Mouse (Mus musculus): ENCODE data around the gene Ubtd1.

The Ubtd1 gene

DNA sequence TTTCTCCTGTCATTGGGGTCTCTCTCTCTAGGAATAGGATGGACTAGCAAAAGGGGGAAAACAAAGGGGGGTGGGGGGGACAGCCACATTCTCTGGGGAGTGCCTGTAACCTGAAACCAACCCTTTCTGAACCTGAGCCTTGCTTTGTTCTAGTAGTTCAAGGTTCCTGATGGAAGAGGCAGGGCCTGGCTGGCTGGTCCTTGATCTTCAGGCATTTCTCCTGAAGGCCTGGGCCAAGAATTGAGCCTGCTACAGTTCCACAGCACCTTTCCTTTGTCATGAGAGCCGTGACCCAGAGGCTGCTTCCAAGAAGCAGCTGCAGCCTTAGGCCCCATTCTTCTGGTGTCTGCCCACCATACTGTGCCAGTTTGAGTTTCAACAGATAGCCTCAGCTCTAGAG is 13.9 kb downstream of the Ubtd1 start:
- no peak for DNase-seq

- no peak for DNase-seq
Measured at GRCm38 (mm10) chr19:41997090-41997489, 15.5 kb downstream of the Ubtd1 start.

GRCm38 (mm10) chr19:41998770-41999548 is 17.4 kb downstream of the Ubtd1 start:
- no peak for DNase-seq

DNA sequence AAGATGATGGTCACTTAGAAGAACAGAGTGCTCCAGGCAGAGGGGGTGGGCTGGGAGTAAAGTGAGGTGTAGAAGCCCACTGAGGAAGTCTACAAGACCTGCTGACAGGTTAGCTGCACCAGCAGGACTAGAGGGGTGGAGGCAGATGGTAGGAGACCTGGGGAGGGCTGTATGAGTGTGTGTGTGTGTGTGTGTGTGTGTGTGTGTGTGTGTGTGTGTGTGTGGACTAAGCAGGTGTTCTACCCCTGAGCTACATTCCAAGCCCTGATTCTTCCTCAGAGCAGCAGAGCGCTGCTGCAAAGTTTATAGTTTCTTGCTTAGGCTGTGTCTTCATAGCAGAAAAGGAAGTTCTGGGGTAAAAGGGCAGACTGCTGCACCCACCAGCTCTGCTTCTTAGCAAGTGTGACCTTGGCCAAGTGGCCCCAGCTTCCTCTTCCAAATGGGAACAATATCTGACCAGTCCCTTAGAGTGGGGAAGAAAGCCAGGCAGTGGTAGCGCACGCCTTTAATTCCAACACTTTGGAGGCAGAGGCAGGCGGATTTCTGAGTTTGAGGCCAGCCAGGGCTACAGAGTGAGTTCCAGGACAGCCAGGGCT is 18.2 kb downstream of the Ubtd1 start:
- DNase-seq = no peak

GRCm38 (mm10) chr19:42000446-42000958 is 18.9 kb downstream of the Ubtd1 start:
- DNase-seq = no peak

DNA sequence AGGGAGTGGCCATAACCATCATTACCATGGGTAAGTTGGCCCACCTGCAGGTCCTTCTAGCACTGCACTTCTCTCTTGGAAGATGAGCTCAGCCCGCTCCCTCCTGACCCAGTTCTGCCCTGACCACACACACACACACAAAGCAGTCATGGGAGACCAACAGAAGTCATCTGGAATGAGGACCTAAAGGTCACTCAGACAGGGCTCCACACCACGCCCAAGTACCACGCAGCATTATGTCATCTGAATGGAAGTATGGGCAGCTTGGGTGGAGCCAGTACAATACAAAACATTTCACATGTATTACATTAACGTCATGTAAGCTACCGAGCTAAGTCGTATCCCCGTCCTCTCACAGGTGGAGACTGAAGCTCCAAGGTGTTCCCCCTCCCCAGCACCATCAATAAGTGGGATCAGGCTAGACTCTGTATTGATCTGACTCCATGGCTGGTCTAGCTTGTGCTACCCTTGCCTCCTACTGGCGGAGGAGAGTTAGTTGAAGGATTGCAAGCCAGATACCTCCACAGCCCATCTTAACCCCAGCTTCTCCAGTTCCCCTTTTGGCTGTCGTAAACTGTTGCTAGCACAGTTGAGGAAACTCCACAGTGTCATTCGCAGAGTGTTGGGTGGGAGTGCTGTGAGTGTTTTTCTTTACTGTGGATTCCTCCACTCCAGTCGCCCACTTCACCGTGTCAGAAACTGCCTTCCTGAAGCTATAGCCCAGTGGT is 19.9 kb downstream of the Ubtd1 start:
- DNase-seq = no peak

- no peak for DNase-seq
Measured at GRCm38 (mm10) chr19:42004258-42004657, 22.7 kb downstream of the Ubtd1 start.

DNA sequence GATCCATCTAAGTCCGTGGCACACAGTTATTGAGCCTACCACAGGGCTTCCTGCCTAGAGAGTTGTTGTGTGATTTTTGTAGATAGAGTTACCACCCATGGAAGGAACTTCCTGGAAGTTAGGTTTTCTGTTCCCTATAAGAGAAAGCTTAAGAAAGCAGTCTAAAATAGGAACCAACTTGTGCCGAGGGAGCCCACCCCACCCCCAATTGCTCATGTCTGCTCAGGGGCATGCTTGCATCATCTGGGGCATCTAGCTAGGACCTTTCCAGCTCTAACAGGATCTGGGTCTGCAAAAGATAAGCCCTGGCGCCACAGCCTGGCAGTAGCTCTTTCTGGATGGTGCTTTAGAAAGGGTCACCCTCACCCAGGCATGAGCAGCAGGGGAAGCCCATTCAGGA is 24.1 kb downstream of the Ubtd1 start:
- DNase-seq = no peak

GRCm38 (mm10) chr19:42006568-42006967 is 25.0 kb downstream of the Ubtd1 start:
- no peak for DNase-seq

DNA sequence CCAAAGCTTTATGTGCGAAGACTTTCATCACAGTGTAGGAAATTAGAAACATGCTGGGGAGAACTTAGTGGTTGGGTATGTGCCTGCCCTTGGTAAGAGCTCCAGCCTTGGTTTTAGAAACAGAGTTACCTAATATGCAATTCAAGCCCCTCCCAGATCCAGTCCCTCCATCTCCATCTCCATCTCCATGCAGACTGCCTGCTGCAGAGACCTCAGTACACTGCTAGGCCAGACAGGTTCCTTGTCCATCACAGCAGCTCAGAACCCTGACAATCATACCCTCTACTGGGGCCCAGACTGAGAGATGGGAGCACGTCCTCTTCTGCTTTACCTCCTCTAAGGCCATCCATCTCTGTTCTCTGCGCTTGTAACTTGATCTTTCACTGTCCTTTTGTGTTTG is 27.0 kb downstream of the Ubtd1 start:
- DNase-seq = no peak

DNA sequence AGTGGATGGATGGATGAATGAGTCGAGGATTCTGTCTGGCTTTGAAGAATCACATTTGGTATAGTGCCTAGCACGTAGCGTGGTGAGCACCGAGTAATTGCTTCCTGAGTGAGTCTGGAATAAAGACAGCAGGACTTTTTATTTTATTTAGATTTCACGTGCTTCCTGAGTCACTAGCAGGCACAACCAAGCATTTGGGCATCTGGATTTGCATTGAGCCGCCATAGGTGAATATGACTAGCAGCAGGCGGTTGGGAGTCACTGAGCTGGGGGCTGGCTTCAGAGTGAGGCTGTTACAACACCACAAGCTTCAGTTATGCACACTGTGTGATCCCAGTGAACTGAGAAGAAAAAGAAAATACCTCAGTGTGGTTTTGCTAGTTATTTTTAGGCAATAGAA is 27.5 kb downstream of the Ubtd1 start:
- DNase-seq = peak; percentile 22

GRCm38 (mm10) chr19:42010436-42010835 is 28.9 kb downstream of the Ubtd1 start:
- DNase-seq = no peak

DNA sequence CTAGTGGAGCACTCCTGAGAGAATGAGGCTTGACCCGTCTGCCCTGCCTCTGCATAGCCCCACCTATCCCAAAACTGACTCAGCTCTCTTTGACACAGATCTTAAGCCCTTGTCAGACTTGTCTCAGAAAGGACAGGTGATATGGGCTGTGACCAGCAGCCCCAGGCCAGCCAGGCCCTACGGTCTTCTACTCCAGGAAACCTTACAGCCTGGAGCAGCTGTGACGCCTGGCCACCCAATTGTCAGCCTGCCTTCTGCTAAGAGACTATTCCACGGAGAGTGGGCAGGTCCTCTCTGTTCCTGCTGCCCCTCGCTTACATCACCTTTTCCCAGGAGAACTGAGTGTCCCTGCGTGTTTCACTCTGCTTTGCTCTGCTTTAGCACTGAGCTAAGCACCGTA is 29.6 kb downstream of the Ubtd1 start:
- no peak for DNase-seq

GRCm38 (mm10) chr19:42014231-42014825 is 32.8 kb downstream of the Ubtd1 start:
- DNase-seq = no peak

DNA sequence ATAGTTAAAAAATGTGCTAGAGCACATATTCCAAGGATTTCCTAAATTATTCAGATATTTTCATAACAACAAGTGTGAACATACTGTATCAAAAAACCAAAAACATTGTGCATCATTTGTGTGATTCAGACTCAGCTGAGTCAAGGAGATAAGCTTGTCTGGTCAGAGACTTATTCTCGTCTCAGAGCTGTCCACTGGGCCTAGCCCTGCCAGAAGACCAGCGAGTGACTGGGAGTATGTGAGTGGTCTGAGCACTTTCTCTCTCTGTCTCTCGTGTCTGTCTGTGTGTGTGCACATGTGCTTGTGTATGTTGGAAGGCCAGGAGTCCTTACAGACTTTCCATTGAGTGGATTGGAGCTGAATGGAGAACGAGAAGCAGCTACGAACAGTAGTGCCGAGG is 33.4 kb downstream of the Ubtd1 start:
- no peak for DNase-seq

GRCm38 (mm10) chr19:42016251-42016650 is 34.7 kb downstream of the Ubtd1 start:
- DNase-seq = no peak

DNA sequence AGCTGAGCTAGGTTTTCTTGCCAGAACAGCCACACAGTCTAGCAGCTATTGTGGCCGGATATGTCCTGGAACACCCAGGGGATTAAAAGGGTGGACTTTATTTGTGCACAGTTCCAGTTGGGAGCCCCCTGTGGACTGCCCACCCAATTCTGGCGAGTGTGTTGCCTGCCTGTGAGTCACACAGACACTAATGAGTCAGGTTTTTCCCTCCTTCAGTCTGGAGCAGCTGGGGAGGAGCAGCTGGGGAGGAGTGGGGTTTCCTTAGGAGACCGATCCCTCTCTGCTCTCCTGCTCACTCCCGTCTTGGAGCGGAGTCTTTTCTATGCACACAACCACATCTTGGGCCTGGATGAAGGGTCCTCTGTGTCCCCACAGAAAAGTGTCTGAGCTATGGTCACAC is 35.3 kb downstream of the Ubtd1 start:
- no peak for DNase-seq

- no peak for DNase-seq
Measured at GRCm38 (mm10) chr19:42017399-42018247, 36.1 kb downstream of the Ubtd1 start.

DNA sequence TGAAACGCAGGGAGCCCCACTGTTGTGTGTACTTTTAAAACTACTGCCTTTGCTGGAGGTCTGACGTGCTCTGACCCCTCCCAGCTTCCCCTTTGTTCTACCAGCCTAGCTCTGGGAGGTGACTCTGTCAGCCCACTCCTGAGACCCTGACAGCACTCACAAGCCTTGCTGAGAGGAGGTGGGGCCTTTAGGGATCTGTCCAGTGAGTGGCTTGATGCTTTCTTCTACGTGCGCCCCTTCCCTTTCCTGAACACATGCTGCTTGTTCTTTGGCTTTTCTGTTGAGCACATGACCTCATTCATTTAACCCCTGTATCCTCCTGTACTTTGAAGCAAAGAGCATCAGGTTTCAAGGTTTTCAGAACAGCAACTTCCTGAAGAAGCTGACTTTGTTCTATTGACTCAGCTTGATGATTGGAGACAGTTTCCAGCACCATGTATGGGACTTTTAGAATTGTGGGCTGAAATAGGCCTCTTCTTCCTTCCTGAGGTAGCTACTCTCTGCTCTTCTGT is 37.5 kb downstream of the Ubtd1 start:
- peak; percentile 42 for DNase-seq

DNA sequence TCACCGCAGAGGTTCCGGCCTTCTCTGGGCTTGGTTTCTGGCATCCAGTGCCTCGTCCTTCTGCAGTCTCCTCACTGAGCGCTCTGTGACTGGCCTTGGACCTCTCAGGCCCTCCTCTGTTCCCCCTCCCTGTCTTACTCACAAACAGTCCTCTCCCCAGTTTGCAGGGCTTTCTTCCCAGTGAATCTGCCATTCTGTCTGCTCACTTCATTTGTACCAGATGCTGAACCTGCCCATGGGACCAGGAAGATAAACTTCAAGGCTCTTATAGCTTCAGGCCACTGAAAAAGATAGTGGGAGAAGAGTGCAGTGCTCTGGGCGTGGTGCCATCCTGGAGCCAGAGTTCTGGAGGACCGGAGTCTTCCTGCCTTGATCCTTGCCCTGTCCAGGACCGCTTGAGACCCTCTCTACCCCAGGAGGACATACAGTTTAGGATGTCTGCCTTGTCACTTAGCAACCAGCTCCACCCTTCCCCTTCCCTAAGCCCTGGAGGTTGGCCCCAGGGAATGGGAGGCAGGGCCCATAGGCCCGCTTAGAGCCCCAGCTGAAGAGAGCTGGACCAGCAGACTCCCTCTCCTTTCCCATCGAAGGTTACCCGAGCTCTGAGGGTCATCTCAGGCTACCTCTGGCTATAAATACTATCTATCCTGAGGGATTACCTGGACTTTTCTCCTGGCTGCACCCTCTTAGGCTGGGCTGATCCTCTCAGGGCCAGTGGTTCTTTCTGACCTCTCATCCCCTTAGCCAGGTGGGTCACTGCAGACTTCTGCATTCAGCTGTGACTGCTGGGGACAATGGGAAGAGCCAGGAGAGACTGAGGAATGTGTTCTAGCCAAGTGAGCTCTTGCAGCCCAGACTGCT is 40.3 kb downstream of the Ubtd1 start:
- no peak for DNase-seq

GRCm38 (mm10) chr19:42022542-42022848 is 40.9 kb downstream of the Ubtd1 start:
- DNase-seq = no peak
